Mouse (Mus musculus) ES-Bruce4 (cell line): Measurements from ENCODE around the gene St14. TPM values are rescaled to one million over a fixed set of nuclear protein-coding genes. Genes with fewer than 3 reads are reported as not detected.
"Not testable (repeated sequence)": the region's sequence is repeated elsewhere in the genome, so short reads cannot be mapped to it uniquely, and the experiment has no call there.

Experiments used
- H3K27ac ChIP-seq: 2 replicates; pipeline ENCODE4 v1.5.1; 2012; ENCODE audit warnings: low read length, inconsistent platforms; ENCODE audit not compliant: insufficient read depth
- H3K27me3 ChIP-seq: 2 replicates; pipeline ENCODE4 v1.6.1; 2012; ENCODE audit warnings: mild to moderate bottlenecking, low read length, inconsistent platforms; ENCODE audit not compliant: control insufficient read depth, poor library complexity, insufficient read depth, severe bottlenecking
- H3K36me3 ChIP-seq: 2 replicates; pipeline ENCODE4 v1.6.1; 2012; ENCODE audit warnings: inconsistent platforms, mild to moderate bottlenecking, low read length, moderate library complexity; ENCODE audit not compliant: control insufficient read depth, poor library complexity, insufficient read depth, severe bottlenecking
- H3K4me1 ChIP-seq: one replicate; pipeline ENCODE4 v1.8.1; 2011; ENCODE audit warnings: low read length; ENCODE audit not compliant: control insufficient read depth, insufficient read depth
- H3K4me3 ChIP-seq: 2 replicates; pipeline ENCODE4 v1.5.1; 2011; ENCODE audit warnings: low read depth, mild to moderate bottlenecking, low read length
- H3K9ac ChIP-seq: 2 replicates; pipeline ENCODE4 v1.6.1; 2012; ENCODE audit warnings: low read depth, mild to moderate bottlenecking, inconsistent platforms; ENCODE audit not compliant: poor library complexity, severe bottlenecking
- H3K9me3 ChIP-seq: replicated peaks from 2 replicates; pipeline ENCODE4 v1.6.1; 2012; ENCODE audit warnings: mild to moderate bottlenecking, low read length, inconsistent platforms; ENCODE audit not compliant: control insufficient read depth, poor library complexity, insufficient read depth, severe bottlenecking
- CTCF ChIP-seq: IDR thresholded peaks from one replicate; pipeline ENCODE4 v1.8.1; 2011; ENCODE audit warnings: low read depth, low read length
- EP300 ChIP-seq: IDR thresholded peaks from 2 replicates; pipeline ENCODE4 v1.6.1; 2011; ENCODE audit warnings: low read depth, low read length; ENCODE audit not compliant: insufficient read depth
- POLR2A ChIP-seq: IDR thresholded peaks from one replicate; pipeline ENCODE4 v1.8.1; 2011; ENCODE audit warnings: low read length; ENCODE audit not compliant: insufficient read depth
- polyA plus RNA-seq: library from polyadenylated mRNA; stranded (reverse); fragments of >200 nt; gene quantifications from 2 replicates; pipeline ENCODE4 v1.2.4, GENCODE M21; 2011; ENCODE audit warnings: low read depth; ENCODE audit not compliant: missing spikeins, insufficient read depth, insufficient read length

The St14 gene
- polyA plus RNA-seq, 1 experiment, result 118 TPM

DNA sequence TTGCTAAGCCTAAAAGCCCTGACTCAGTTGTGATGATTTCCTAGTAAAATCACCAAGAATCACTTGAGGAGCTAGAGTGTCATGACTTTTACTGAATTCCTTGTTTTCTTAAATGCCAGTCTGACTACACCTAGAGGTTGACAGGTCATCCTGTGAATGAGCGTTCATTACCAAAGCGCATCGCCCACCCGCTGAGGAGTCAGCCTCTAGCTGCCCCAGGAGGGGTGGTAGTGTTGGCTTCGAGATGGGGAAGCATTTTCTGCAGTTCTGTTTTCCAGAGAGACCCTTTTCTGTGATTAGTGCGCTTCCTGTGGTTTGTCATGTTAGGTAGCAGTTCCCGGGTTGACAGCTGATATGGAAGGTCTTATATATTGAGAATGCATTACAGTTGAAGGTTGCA is 57.9 kb downstream of the St14 start:
- Histone ChIP-seq H3K4me1 (no peaks in the 10 kb centered on the region), H3K4me3 (no peak overlapping the region), H3K9ac (no peak overlapping the region), H3K9me3 (no peaks in the 10 kb centered on the region), H3K27me3 (no peaks in the 10 kb centered on the region), H3K36me3 (peaks cover 12% of the 10 kb centered on the region), H3K27ac (no peak overlapping the region)
- TF ChIP-seq EP300 (no peak), CTCF (no peak), POLR2A (no peak)

GRCm38 (mm10) chr9:31072256-31072655 is 59.4 kb downstream of the St14 start:
- H3K4me1 ChIP-seq, result no peaks in the 10 kb centered on the region
- TF ChIP-seq POLR2A (no peak), EP300 (no peak), CTCF (no peak)
- no peak overlapping the region for H3K9ac ChIP-seq
- no peak overlapping the region for H3K27ac ChIP-seq
- H3K36me3 ChIP-seq, result peaks cover 17% of the 10 kb centered on the region
- H3K4me3 ChIP-seq, result no peak overlapping the region
- no peaks in the 10 kb centered on the region for H3K9me3 ChIP-seq
- H3K27me3 ChIP-seq, result no peaks in the 10 kb centered on the region

- H3K4me1 ChIP-seq, result no peaks in the 10 kb centered on the region
- H3K9ac ChIP-seq, result no peak overlapping the region
- H3K27me3 ChIP-seq, result no peaks in the 10 kb centered on the region
- TF ChIP-seq EP300 (no peak), POLR2A (no peak), CTCF (no peak)
- no peak overlapping the region for H3K4me3 ChIP-seq
- H3K36me3 ChIP-seq, result peaks cover 24% of the 10 kb centered on the region
- H3K27ac ChIP-seq, result no peak overlapping the region
- no peaks in the 10 kb centered on the region for H3K9me3 ChIP-seq
Measured at GRCm38 (mm10) chr9:31070706-31071105, 60.9 kb downstream of the St14 start.

DNA sequence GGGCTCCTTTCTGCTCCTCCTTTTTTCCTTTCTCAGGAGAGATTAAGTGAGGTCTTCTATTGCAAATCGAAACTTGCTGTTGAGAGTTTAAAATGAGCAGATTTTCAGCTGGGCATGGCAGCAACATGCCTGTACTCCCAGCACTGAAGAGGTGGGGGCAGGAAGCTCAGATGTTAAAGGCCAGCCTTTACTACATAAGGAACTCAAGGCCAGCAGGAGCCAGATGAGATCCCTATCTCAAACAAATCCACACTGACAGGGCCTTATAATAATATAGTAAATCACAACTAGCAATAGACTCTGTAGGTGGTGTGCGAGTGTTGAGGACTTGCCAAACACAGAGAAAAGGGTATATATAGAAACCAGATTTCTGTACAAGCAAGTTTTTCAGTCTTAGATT is 72.9 kb downstream of the St14 start:
- Histone ChIP-seq H3K27ac (no peak overlapping the region), H3K9me3 (no peaks in the 10 kb centered on the region), H3K4me1 (peaks cover 1% of the 10 kb centered on the region), H3K4me3 (no peak overlapping the region), H3K36me3 (peaks cover 48% of the 10 kb centered on the region), H3K27me3 (no peaks in the 10 kb centered on the region), H3K9ac (no peak overlapping the region)
- no peak for TF ChIP-seq POLR2A
- no peak for TF ChIP-seq EP300
- TF ChIP-seq CTCF, result no peak

DNA sequence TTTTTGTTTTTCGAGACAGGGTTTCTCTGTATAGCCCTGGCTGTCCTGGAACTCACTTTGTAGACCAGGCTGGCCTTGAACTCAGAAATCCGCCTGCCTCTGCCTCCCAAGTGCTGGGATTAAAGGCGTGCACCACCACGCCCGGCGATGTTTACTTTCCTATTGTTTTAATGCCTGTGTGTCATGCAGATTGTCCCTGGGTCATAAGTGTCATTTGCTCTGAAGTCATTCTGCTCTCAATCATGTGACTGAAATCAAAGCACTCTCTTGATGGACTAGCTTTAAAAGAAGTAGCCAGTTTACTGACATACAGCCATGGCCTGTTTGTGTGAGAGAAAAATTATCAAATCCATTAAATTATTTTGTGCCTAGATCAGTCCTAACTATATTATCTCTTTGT is 80.1 kb downstream of the St14 start:
- H3K27ac ChIP-seq, H3K4me3 ChIP-seq, H3K27me3 ChIP-seq, H3K9ac ChIP-seq, H3K9me3 ChIP-seq, H3K4me1 ChIP-seq: not testable (repeated sequence)
- H3K36me3 ChIP-seq, result peaks cover 17% of the 10 kb centered on the region

- Histone ChIP-seq H3K9ac (no peak overlapping the region), H3K27ac (no peak overlapping the region), H3K4me1 (no peaks in the 10 kb centered on the region), H3K36me3 (peaks cover 15% of the 10 kb centered on the region), H3K4me3 (no peak overlapping the region), H3K27me3 (no peaks in the 10 kb centered on the region), H3K9me3 (no peaks in the 10 kb centered on the region)
- TF ChIP-seq EP300, result no peak
- TF ChIP-seq CTCF, result no peak
- TF ChIP-seq POLR2A, result no peak
Measured at GRCm38 (mm10) chr9:31050208-31050607, 81.4 kb downstream of the St14 start.

Other genes starting within 250 kb of the St14 start
- gene Adamts15, start 209.4 kb downstream of the St14 start, polyA plus RNA-seq, result 4.6 and 5.0 TPM in 2 replicates
- 0.22 TPM in 1 of 2 replicates, not detected in the other for gene Adamts8, start 189.3 kb downstream of the St14 start, polyA plus RNA-seq
- gene Zbtb44, start 101.2 kb downstream of the St14 start, polyA plus RNA-seq, result 95.7 and 98.2 TPM in 2 replicates
- gene Aplp2, start 80.0 kb upstream of the St14 start, polyA plus RNA-seq, result 307 and 317 TPM in 2 replicates
- gene Prdm10, start 148.7 kb upstream of the St14 start, polyA plus RNA-seq, result 18.0 and 20.7 TPM in 2 replicates